Mouse (Mus musculus): ENCODE measurements at regions not wholly inside any gene's neighbourhood (a gene's known extent, or its start where the extent isn't known, plus 50 kb on each side); places are given as distances from the start of the nearest gene placed in this dataset.
A peak's percentile ranks its signal among the peaks of the same experiment; 100 is the strongest.

DNA sequence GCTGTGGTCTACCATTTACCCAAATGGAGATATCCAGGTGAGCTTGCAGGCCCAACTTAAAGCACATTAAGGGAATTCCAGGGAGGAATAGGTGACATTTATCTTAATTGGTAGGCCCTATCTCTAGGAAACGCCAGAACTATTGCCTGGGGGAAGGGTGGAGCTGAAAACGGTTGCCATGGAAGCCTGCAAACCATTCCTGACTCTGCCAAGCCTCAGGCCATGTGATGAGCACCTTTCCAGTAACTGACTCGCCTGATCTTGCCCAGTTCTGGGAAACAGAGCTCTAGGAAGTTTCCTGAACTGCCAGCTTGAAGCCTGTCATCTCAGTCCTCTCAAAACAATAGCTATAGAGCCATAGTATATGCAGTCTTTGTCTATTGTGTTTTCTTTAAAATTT is 297.0 kb downstream of the Slitrk5 start:
- DNase-seq (ENCODE audit: low read depth, low spot score) = no peak

DNA sequence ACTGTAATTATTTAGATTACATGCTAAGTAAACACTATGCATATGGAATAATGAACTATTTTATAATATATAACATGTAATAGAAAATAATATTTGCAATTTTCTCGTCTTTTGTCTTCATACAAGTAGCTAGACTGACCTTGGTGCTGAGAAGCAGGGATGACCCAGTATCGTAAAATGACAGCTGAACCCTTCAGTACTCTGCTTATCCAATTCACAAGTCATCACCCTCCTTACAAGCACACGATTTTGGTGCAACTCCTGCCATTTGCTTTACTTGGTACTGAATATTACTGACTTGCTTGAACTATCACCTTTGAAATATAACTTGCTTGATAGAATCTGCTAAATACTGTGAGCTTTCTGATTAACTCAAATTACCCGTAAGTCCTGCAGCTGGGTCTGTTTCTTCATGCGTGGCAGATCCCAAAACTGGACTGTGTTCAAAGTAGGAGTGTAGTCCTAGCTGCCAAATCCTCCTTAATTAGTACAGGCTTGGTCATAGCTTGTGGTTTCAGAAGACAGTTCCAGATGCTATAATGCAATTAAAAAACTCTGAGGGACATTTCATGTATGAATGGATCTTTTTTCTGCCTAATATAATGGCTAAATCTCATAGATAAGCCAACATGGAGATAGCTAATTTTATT is 321.0 kb downstream of the Slitrk5 start:
- peak; percentile 8 for DNase-seq (ENCODE audit: low read depth, low spot score)

DNA sequence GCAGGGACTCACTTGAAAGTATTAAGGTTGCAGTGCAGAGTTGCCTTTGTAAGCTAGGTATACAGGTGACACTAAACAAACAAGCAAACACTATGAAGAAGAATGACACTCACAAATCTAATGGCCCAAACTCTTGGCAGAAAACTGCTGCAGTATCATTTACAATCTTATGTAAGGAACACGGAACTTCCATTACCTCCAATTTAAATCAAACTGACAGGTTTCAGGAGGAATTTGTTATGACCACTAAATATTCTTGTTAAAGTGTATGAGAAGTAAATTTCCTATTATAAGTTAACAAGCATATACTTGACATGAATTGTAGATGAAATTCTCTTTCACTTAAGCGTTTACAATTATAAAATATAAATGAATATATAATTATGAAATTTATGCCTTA is 327.2 kb downstream of the Slitrk5 start:
- no peak for DNase-seq (ENCODE audit: low read depth, low spot score)

DNA sequence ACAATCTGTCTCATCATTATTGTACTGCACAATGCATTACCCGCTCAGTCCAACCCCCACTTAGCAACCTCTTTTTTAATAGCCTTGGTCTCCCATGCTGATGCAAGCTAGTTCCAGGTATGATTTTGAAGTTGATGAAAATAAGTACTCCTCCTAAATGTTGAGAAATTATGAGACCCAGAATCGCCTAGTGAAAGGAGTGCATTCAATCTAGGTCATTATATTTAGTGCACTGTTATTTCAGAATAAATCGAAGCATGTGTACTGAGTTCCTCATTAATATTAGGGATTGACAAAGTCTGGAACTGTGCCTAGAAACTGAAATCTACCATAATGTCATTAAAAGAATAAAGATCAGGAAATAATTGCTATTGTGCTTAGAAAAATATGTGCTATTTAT is 328.0 kb downstream of the Slitrk5 start:
- DNase-seq (ENCODE audit: low read depth, low spot score) = no peak

DNA sequence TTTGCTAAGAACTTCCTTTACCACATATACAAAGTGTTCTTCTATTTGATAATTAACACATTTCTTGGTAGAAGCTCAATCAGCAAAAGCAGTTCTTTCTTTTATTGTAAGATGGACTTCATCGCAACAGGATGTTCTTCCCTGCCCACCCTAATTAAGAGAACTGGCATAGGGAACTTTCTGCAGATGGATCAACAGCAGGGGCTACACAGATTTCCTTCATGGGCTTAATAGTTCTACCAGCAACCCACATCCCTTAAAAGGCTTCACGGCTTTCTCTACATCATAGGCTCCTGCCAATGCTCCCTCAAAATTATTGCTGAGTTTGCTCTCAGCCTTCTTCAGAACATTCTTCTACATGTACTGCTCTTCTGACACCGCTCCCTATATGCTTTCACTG is 333.8 kb downstream of the Slitrk5 start:
- DNase-seq (ENCODE audit: low read depth, low spot score) = no peak

DNA sequence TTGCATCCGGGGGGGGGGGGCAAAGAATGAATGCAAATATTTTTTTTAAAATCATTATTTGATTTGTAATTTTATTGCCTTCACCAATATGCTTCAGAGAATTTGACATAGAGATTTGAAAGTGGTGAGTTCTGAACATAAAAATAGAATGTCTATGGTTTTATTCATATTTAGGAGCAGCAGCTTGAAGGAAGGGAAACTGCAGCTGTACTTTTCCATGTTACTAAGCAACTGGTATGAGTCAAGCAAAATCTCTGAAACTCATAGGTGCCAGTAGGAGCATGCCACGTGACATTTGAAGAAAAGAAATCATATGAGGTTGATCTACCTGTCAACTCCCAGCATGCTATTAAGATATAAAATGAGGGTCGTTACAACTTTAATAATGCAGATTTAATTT is 354.4 kb downstream of the Slitrk5 start:
- no peak for DNase-seq (ENCODE audit: low read depth, low spot score)

DNA sequence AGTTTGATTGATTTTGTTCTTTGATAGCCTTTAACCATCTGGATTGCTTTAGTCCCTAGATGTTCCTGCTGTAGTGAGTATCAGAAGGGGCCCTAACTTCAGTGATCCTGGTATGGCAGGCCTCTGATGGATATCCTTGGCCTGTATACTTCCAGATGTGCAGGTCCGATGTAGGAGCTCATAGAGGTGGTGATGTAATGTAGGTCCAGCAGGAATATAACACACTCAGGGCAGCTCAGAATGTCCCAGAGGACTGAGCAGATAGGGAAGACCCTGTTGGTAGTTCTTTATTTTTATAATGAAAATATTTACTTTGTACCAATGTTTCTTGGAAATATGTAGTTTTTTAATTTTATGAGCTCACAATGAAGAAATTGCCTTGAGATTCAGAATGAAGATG is 400.2 kb downstream of the Slitrk5 start:
- no peak for DNase-seq (ENCODE audit: low read depth, low spot score)
